In genomic region chr1:157506995-157507595, GRCm38 (mm10) we compare ENCODE assay signal across 8 mouse cellular contexts. TPM values are rescaled to one million over a fixed set of nuclear protein-coding genes. Genes with fewer than 3 reads are reported as not detected.
DNase-seq lines count a peak whose midpoint lies in the region; ATAC-seq and TF ChIP-seq lines count a peak whose summit lies in the region.

No protein-coding gene starts in this region.

- no peak overlapping the region for H3K27ac ChIP-seq in intestine, embryonic 14.5 days (ENCODE audit: low read depth)
- H3K27ac ChIP-seq in intestine, postnatal 0 days (ENCODE audit: low read depth, low read length), result no peak overlapping the region

- H3K4me3 ChIP-seq in intestine, embryonic 14.5 days (ENCODE audit: low read depth, low read length), result no peak overlapping the region
- H3K4me3 ChIP-seq in intestine, postnatal 0 days (ENCODE audit: low read depth, low read length), result no peak overlapping the region

- peak overlapping the region; percentile 23 for H3K4me2 ChIP-seq in intestine, embryonic 14.5 days (ENCODE audit: low read length)
- H3K4me2 ChIP-seq in intestine, postnatal 0 days (replicated peaks; ENCODE audit: low read depth), result no peak overlapping the region

- H3K4me1 ChIP-seq in intestine, embryonic 14.5 days (replicated peaks; ENCODE audit: control insufficient read depth, insufficient read depth, low read length), result no peaks in the 10 kb centered on the region
- no peaks in the 10 kb centered on the region for H3K4me1 ChIP-seq in intestine, postnatal 0 days (replicated peaks; ENCODE audit: control insufficient read depth, insufficient read depth, low read length)

- ATAC-seq in intestine, embryonic 14.5 days (replicated peaks; ENCODE audit: low FRiP score, low TSS enrichment, low read depth), result no peak
- no peak for ATAC-seq in intestine, postnatal 0 days

- no peak for TF ChIP-seq CTCF in intestine, postnatal 0 days (IDR thresholded peaks at IDR 0.05; ENCODE audit: low read depth)

- no peaks in the 10 kb centered on the region for H3K27me3 ChIP-seq in intestine, embryonic 14.5 days (replicated peaks; ENCODE audit: control insufficient read depth, insufficient read depth, low read length)
- no peaks in the 10 kb centered on the region for H3K27me3 ChIP-seq in intestine, postnatal 0 days (replicated peaks; ENCODE audit: control insufficient read depth, insufficient read depth, low read length)

- WGBS in intestine, embryonic 14.5 days, result 44% methylated on average over 4 of the region's 4 CpGs
- WGBS in intestine, postnatal 0 days, result 48% methylated on average over 4 of the region's 4 CpGs

- no peaks in the 10 kb centered on the region for H3K9me3 ChIP-seq in intestine, embryonic 14.5 days (ENCODE audit: control insufficient read depth, low read length)
- H3K9me3 ChIP-seq in intestine, postnatal 0 days (ENCODE audit: control insufficient read depth), result no peaks in the 10 kb centered on the region

- H3K9ac ChIP-seq in intestine, embryonic 14.5 days (ENCODE audit: low read length), result peak overlapping the region; percentile 10; the same call in 1 of the 2 replicates
- no peak overlapping the region for H3K9ac ChIP-seq in intestine, postnatal 0 days (ENCODE audit: low read depth, low read length)

- DNase-seq in intestine, embryonic 14.5 days (ENCODE audit: low spot score), result no peak
- peak; percentile 61 for DNase-seq in adrenal gland, postnatal 14 days
- peak; percentile 34 for DNase-seq in fibroblast of lung, adult 2 months (ENCODE audit: low read depth)
- DNase-seq in kidney, postnatal 14 days, result peak; percentile 21
- DNase-seq in thymus, postnatal 10 days (ENCODE audit: low spot score in 2 of 2), result no peak
- DNase-seq in urinary bladder, postnatal 10 days (ENCODE audit: low spot score), result no peak
- DNase-seq in thymus, postnatal 25 days, result no peak

- H3K36me3 ChIP-seq in intestine, embryonic 14.5 days (ENCODE audit: control insufficient read depth, insufficient read depth, low read length), result no peaks in the 10 kb centered on the region
- H3K36me3 ChIP-seq in intestine, postnatal 0 days (ENCODE audit: control insufficient read depth, insufficient read depth), result no peaks in the 10 kb centered on the region

RNA-seq across cellular contexts. Expression of gene Sec16b, which starts 0.6 kb away (rescaled TPM):
- 6.7 and 7.8 TPM in 2 replicates for polyA plus RNA-seq in intestine, embryonic 14.5 days (2014; fragmentation: Nextera tagmentation; extraction: Ambion mirVana)
- polyA plus RNA-seq in intestine, postnatal 0 days (2015; fragmentation: Nextera tagmentation; extraction: Ambion mirVana), result 28.6 and 33.0 TPM in 2 replicates
- 1.4 and 4.7 TPM in 2 replicates for total RNA-seq in adrenal gland, postnatal 14 days (2021)

RNA-seq across cellular contexts. Expression of gene Cryzl2, which starts 48.7 kb away (rescaled TPM):
- polyA plus RNA-seq in intestine, embryonic 14.5 days (2014; fragmentation: Nextera tagmentation; extraction: Ambion mirVana), result 12.6 and 14.6 TPM in 2 replicates
- polyA plus RNA-seq in intestine, postnatal 0 days (2015; fragmentation: Nextera tagmentation; extraction: Ambion mirVana), result 8.8 and 10.5 TPM in 2 replicates
- total RNA-seq in adrenal gland, postnatal 14 days (2021), result 30.0 and 36.9 TPM in 2 replicates

Comparison
In these comparisons a context has a peak if more than half of its experiments do, and no peak if none do; other contexts are left out.
1. DNase-seq: peak in adrenal gland, postnatal 14 days (single experiment), fibroblast of lung, adult 2 months (single experiment) and kidney, postnatal 14 days (single experiment); none in intestine, embryonic 14.5 days (single experiment), thymus, postnatal 10 days (0 of 2), urinary bladder, postnatal 10 days (single experiment) and thymus, postnatal 25 days (single experiment).